Mouse (Mus musculus) ES-Bruce4 (cell line): ENCODE results near the gene Pkd1l3. TPM values are rescaled to one million over a fixed set of nuclear protein-coding genes. Genes with fewer than 3 reads are reported as not detected.

Experiments used
- H3K27ac ChIP-seq: 2 replicates; pipeline ENCODE4 v1.5.1; 2012; ENCODE audit warnings: low read length, inconsistent platforms; ENCODE audit not compliant: insufficient read depth
- H3K27me3 ChIP-seq: 2 replicates; pipeline ENCODE4 v1.6.1; 2012; ENCODE audit warnings: mild to moderate bottlenecking, low read length, inconsistent platforms; ENCODE audit not compliant: control insufficient read depth, poor library complexity, insufficient read depth, severe bottlenecking
- H3K36me3 ChIP-seq: 2 replicates; pipeline ENCODE4 v1.6.1; 2012; ENCODE audit warnings: inconsistent platforms, mild to moderate bottlenecking, low read length, moderate library complexity; ENCODE audit not compliant: control insufficient read depth, poor library complexity, insufficient read depth, severe bottlenecking
- H3K4me1 ChIP-seq: one replicate; pipeline ENCODE4 v1.8.1; 2011; ENCODE audit warnings: low read length; ENCODE audit not compliant: control insufficient read depth, insufficient read depth
- H3K4me3 ChIP-seq: 2 replicates; pipeline ENCODE4 v1.5.1; 2011; ENCODE audit warnings: low read depth, mild to moderate bottlenecking, low read length
- H3K9ac ChIP-seq: 2 replicates; pipeline ENCODE4 v1.6.1; 2012; ENCODE audit warnings: low read depth, mild to moderate bottlenecking, inconsistent platforms; ENCODE audit not compliant: poor library complexity, severe bottlenecking
- H3K9me3 ChIP-seq: replicated peaks from 2 replicates; pipeline ENCODE4 v1.6.1; 2012; ENCODE audit warnings: mild to moderate bottlenecking, low read length, inconsistent platforms; ENCODE audit not compliant: control insufficient read depth, poor library complexity, insufficient read depth, severe bottlenecking
- CTCF ChIP-seq: IDR thresholded peaks from one replicate; pipeline ENCODE4 v1.8.1; 2011; ENCODE audit warnings: low read depth, low read length
- EP300 ChIP-seq: IDR thresholded peaks from 2 replicates; pipeline ENCODE4 v1.6.1; 2011; ENCODE audit warnings: low read depth, low read length; ENCODE audit not compliant: insufficient read depth
- POLR2A ChIP-seq: IDR thresholded peaks from one replicate; pipeline ENCODE4 v1.8.1; 2011; ENCODE audit warnings: low read length; ENCODE audit not compliant: insufficient read depth
- polyA plus RNA-seq: library from polyadenylated mRNA; stranded (reverse); fragments of >200 nt; gene quantifications from 2 replicates; pipeline ENCODE4 v1.2.4, GENCODE M21; 2011; ENCODE audit warnings: low read depth; ENCODE audit not compliant: missing spikeins, insufficient read depth, insufficient read length

The Pkd1l3 gene
- polyA plus RNA-seq, 1 experiment: not detected

GRCm38 (mm10) chr8:109638851-109639250 lies 24.5 kb downstream of the Pkd1l3 start:
- no peaks in the 10 kb centered on the region for H3K4me1 ChIP-seq
- no peaks in the 10 kb centered on the region for H3K9me3 ChIP-seq
- peaks cover 2% of the 10 kb centered on the region for H3K27me3 ChIP-seq
- no peak overlapping the region for H3K4me3 ChIP-seq
- TF ChIP-seq EP300: no peak
- no peak for TF ChIP-seq CTCF
- TF ChIP-seq POLR2A: no peak
- no peak overlapping the region for H3K27ac ChIP-seq
- no peaks in the 10 kb centered on the region for H3K36me3 ChIP-seq
- H3K9ac ChIP-seq: no peak overlapping the region

GRCm38 (mm10) chr8:109640410-109640809 lies 26.1 kb downstream of the Pkd1l3 start:
- Histone ChIP-seq H3K4me3 (no peak overlapping the region), H3K4me1 (no peaks in the 10 kb centered on the region), H3K27ac (no peak overlapping the region), H3K9me3 (no peaks in the 10 kb centered on the region), H3K36me3 (no peaks in the 10 kb centered on the region), H3K9ac (no peak overlapping the region), H3K27me3 (peaks cover 2% of the 10 kb centered on the region)
- no peak for TF ChIP-seq CTCF
- no peak for TF ChIP-seq EP300
- no peak for TF ChIP-seq POLR2A

GRCm38 (mm10) chr8:109641236-109641635 lies 26.9 kb downstream of the Pkd1l3 start:
- Histone ChIP-seq H3K36me3 (no peaks in the 10 kb centered on the region), H3K4me3 (no peak overlapping the region), H3K27me3 (peaks cover 2% of the 10 kb centered on the region)

GRCm38 (mm10) chr8:109647331-109647730 lies 33.0 kb downstream of the Pkd1l3 start:
- Histone ChIP-seq H3K36me3 (no peaks in the 10 kb centered on the region), H3K9me3 (no peaks in the 10 kb centered on the region), H3K27me3 (peaks cover 2% of the 10 kb centered on the region), H3K27ac (no peak overlapping the region), H3K9ac (no peak overlapping the region), H3K4me3 (no peak overlapping the region), H3K4me1 (no peaks in the 10 kb centered on the region)
- TF ChIP-seq EP300 (no peak), CTCF (no peak), POLR2A (no peak)

More at GRCm38 (mm10) chr8:109641236-109641635, 26.9 kb downstream of the Pkd1l3 start:
- Histone ChIP-seq H3K27ac (no peak overlapping the region), H3K9me3 (no peaks in the 10 kb centered on the region), H3K9ac (no peak overlapping the region), H3K4me1 (no peaks in the 10 kb centered on the region)
- no peak for TF ChIP-seq POLR2A
- TF ChIP-seq CTCF: no peak
- TF ChIP-seq EP300: no peak

GRCm38 (mm10) chr8:109648469-109648868 lies 34.2 kb downstream of the Pkd1l3 start:
- H3K9me3 ChIP-seq: no peaks in the 10 kb centered on the region
- no peak for TF ChIP-seq POLR2A
- TF ChIP-seq CTCF: no peak
- TF ChIP-seq EP300: no peak
- no peaks in the 10 kb centered on the region for H3K27me3 ChIP-seq
- H3K27ac ChIP-seq: no peak overlapping the region
- no peaks in the 10 kb centered on the region for H3K36me3 ChIP-seq
- H3K4me3 ChIP-seq: no peak overlapping the region
- H3K4me1 ChIP-seq: no peaks in the 10 kb centered on the region
- H3K9ac ChIP-seq: no peak overlapping the region

GRCm38 (mm10) chr8:109650801-109651200 lies 36.5 kb downstream of the Pkd1l3 start:
- H3K27me3 ChIP-seq: no peaks in the 10 kb centered on the region
- H3K36me3 ChIP-seq: no peaks in the 10 kb centered on the region
- no peak overlapping the region for H3K9ac ChIP-seq
- H3K9me3 ChIP-seq: no peaks in the 10 kb centered on the region
- no peaks in the 10 kb centered on the region for H3K4me1 ChIP-seq
- H3K4me3 ChIP-seq: no peak overlapping the region
- TF ChIP-seq CTCF (no peak), POLR2A (no peak), EP300 (no peak)
- H3K27ac ChIP-seq: no peak overlapping the region

GRCm38 (mm10) chr8:109656860-109657259 lies 42.5 kb downstream of the Pkd1l3 start:
- TF ChIP-seq CTCF (no peak), POLR2A (no peak), EP300 (no peak)
- Histone ChIP-seq H3K9ac (no peak overlapping the region), H3K27me3 (no peaks in the 10 kb centered on the region), H3K27ac (no peak overlapping the region), H3K36me3 (no peaks in the 10 kb centered on the region), H3K9me3 (no peaks in the 10 kb centered on the region), H3K4me1 (no peaks in the 10 kb centered on the region), H3K4me3 (no peak overlapping the region)
